Mouse (Mus musculus) kidney, postnatal 4 days (tissue): ENCODE measurements around the gene Dnajb1.
A peak's percentile ranks its signal among the peaks of the same experiment; 100 is the strongest.

ENCODE experiments used
- DNase-seq, 2 experiments: peaks; one replicate each; pipeline ENCODE4 v3.0.0; 2021; ENCODE audit warnings: mixed read lengths in 2 of 2

Dnajb1 gene

DNA sequence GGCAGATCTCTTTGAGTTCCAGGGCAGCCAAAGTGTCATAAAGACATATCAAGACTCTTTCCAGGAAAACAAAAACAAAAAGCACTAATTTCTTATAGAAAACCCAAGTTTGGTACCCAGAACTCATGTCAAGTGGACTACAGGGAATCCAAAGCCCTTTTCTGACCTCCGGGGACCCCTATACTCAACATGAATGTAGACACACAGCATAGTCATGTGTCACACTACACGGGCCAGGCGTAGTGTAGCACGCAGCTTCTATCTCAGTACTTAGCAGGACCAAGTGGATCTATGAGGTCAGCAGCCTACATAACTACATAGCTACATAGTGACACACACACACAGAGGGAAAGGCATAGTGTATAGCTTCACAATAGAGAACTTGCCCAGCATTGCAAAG is 5.7 kb downstream of the Dnajb1 start:
- no peak for DNase-seq

DNA sequence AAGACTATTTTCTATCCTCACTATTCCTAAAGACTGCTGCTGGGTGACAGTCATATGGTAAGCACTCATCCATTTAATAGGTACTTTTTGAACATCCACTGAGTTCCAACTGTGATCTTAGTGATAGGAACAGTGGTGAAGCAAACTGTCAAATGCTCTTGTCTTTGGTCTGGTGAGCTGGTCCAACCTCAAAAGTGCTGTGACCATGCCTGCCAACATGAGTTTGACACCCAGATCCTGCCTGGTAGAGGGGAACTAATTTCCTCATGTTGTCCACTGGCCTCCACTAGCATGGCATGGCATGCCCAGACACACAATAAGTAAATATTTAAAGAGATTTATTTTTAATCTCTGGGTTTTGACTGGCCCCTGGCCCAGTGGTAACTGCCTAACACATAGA is 8.6 kb downstream of the Dnajb1 start:
- no peak for DNase-seq

GRCm38 (mm10) chr8:83617111-83617510 is 9.1 kb downstream of the Dnajb1 start:
- DNase-seq = no peak

DNA sequence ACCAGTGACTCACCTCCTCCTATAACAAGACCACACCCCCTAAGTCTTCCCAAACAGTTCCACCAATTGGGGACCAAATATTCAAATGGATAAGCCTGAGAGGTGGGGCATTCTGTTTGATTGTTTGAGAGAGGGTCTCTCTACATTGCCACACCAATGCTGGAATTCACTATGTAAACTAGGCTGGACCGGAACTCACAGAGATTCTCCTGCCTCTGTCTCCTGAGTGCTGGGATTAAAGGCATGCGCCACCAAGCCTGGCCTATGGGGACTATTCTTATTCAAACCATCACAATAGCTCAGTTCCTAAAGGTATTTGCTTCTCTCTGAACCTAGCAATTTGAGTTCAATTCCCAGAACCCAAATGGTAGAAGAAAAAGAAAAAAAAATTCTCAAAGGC is 10.6 kb downstream of the Dnajb1 start:
- DNase-seq = no peak

DNA sequence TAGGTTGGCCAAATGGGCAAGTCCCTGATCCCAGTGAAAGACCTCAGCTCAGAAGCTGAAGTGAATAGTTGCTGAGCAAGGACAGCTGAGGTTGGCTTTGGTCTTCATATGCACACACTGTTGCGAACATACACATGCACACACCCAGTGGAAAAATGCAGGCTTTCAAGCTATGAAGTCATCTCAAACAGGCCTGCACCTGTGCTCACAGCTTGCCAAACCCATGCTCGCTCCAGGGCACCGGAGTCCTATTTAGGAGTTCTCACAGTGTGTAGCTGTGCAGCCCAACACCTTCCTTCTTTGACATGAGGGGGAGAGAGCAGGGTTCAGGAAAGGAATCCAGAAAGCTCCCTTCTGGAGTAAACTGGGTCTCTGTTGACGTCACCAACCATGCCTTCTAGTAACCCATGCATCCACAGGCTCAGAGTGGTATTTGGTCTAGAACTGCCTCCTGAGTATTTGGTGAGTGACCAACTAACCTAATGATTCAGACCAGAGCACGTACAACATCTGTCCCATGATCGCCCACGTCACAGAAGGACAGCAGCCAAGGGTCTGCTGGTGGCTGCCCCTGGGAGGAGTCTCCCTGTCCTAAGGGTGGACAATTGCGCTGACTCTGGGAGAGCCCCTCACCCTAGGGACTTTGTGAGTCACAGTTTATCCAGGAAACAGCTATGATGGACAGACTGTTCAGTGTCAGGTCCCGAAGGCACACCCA is 11.7 kb downstream of the Dnajb1 start:
- no peak for DNase-seq

- no peak for DNase-seq
Observed at GRCm38 (mm10) chr8:83621691-83622388, 13.8 kb downstream of the Dnajb1 start.

- peak; percentile 93 to 94 for DNase-seq
Observed at GRCm38 (mm10) chr8:83622389-83622989, 14.5 kb downstream of the Dnajb1 start.

DNA sequence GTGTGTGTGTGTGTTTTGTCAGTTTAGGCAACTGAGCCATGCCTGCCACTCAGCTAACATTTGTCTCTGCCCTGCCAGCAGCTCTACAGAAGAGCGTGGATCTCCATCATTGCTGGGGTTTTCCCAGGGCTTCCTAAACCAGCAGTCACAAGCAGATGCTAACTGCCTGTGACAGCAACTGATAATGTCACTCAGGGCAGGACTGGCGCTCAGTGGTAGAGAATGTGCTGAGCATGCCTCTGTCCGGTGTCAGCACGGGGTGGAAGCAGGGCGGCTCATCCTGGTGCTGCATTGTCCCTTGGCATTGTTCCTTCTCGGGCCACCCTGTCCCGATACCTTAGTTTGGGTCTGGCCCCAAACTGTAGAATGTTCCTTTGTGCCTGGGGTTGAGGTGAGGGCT is 15.6 kb downstream of the Dnajb1 start:
- DNase-seq = no peak

- DNase-seq = peak; percentile 55 to 65
Observed at GRCm38 (mm10) chr8:83624739-83625138, 16.7 kb downstream of the Dnajb1 start.

DNA sequence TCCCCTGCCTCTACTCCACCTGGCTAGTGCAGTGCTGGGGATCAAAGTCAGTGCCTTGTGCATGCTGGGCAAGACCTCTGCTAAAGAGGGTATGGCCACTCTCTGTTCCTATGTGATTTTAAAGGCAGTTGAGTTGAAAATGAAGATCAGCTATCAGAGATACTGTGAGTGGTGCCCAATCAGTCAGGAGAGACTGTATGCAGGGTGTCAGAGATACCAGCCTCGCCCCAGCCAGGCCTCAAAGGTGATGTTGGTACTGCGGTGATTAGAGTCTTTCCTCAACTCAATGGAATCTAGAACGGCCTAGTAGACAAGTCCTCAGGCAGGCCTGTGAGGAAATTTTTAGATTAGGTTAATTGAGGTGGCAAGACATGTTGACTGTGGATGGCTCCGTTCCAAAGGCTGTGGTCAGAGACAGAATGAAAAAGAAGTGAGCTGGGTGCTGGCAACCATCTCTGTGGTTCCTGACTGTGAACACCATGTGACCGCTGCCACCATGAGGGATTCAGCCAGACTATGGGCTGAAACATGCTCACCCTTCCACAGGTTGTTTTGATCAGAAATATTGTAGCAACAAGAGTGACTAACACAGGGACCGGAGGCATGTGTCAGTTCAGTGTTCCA is 17.8 kb downstream of the Dnajb1 start:
- no peak for DNase-seq

DNA sequence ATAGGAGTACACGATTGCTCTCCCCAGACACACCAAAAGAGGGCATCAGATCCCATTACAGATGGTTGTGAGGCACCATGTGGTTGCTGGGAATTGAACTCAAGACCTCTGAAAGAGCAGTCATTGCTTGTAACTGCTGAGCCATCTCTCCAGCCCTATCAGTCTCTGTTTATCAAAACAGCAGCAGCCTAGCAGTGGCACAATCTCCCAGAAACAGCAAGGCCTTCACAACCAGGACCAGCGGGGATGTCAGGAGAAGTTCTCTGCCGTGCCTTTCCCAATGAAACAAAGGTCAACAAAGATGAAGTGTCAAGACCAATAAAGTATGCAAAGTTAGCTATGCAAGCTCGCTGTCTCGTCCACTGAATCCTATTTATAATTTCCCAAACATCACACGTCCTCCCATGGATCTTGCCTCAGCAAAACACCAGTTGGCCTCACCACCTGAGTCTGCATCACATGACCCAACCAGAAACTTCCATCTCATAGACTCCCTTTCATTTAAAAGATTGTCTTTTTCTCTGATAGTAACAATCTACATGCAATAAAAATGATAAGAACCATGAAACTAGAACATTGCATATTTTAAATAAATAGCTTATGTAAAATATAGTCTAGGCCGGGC is 24.2 kb downstream of the Dnajb1 start:
- DNase-seq = no peak

DNA sequence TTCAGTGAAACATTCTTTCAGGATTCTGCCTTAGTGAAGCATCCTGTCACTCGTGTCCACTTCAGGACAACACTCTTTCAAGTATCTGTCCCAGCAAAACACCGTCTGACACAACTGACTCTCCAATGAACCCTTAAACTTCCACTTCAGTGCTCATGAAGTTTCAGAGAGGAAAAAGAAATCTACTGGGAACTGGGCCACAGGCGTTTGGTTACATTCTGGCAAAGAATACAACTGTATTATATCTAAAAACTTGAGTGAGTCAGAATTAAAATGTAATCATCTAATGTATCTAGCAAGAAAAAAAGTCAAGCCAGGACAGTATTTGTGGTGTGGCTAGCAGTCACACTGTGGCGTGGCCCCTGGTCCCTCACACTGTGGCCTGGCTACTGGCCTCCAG is 30.9 kb downstream of the Dnajb1 start:
- DNase-seq = no peak

GRCm38 (mm10) chr8:83639649-83640048 is 31.7 kb downstream of the Dnajb1 start:
- DNase-seq = no peak

DNA sequence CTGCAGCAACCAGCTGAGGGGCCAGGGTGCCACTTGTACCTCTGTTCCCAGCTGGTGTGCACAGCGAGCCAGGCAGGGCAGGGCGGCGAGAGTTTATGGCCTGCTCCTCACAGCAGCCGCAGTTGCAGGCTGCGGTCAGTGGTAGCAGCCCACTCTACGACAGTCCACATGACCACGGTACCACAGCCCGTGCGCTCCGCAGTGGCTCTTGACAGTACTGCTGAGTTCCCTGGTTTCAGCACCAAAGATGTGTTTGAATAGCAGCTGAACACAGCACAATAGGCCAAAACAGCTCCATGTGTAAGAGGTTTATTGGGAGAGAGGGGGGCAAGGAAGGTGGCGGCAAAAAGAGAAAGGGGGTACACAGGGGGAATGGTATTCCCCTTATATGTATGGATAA is 39.5 kb downstream of the Dnajb1 start:
- DNase-seq = no peak

DNA sequence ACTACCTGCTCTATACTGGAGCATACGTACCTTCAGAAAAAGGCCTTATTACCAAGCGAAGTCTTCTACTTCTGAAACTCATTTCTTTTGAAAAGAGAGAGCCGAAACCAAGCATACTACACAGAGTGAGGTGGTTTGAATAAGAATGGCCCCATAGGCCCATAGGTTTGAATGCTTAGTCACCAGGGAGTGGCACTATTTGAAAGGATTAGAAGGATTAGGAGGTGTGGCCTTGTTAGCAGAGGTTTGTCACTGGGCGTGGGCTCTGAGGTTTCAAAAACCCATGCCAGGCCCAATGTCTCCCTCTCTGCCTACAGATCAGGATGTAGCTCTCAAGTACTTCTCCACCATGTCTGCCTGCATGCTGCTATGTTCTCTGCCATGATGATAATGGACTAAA is 40.0 kb downstream of the Dnajb1 start:
- DNase-seq = no peak

DNA sequence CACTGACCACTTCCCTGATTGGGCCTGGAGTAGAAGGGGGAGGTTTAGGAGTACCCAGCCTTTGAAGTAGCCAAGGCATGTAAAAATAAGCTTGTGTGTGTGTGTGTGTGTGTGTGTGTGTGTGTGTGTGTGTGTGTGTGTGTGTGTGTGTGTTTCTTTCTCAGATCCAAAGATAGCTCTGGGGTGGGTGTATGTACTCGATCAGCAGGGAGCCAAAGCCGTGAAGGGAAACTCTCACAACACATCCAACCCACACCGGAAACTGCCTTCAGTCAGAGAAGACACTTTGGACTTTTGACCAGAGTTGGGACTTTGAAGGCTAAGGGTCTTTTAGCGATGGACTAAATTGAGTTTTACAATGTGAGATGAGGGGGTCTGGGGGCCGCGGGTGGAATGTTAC is 41.7 kb downstream of the Dnajb1 start:
- no peak for DNase-seq

- peak; percentile 95 to 98 for DNase-seq
Observed at GRCm38 (mm10) chr8:83652030-83652743, 44.2 kb downstream of the Dnajb1 start, which contains the start of gene Gipc1. Gene Gipc1, plus strand, starts transcription at chr8:83652677.

- DNase-seq = peak; percentile 63 to 77
Observed at GRCm38 (mm10) chr8:83652744-83653661, 45.0 kb downstream of the Dnajb1 start.

- no peak for DNase-seq
Observed at GRCm38 (mm10) chr8:83653662-83654017, 45.6 kb downstream of the Dnajb1 start.

DNA sequence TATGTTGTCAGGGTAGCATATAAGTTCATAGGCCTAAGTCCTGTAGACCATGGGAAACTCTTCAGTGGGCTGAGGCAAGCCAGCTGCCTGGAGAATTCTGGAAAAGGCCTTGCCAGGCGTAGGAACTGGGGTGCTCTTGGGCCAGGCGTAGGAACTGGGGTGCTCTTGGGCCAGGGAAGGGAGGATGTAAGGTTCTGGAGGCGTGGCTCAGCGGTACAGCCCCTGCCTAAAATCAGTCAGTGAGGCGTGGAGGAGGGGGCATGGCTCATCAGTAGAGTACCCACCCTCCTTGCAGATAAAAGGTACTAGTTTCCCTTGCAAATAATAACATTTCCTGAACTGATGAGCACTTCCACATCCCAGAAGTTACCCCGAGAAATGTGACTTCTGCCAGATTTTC is 46.7 kb downstream of the Dnajb1 start:
- no peak for DNase-seq

GRCm38 (mm10) chr8:83656043-83656442 is 48.0 kb downstream of the Dnajb1 start:
- DNase-seq = no peak
